8 mouse cellular contexts compared by ENCODE assay signal in genomic region chr7:125561085-125561690, GRCm38 (mm10). TPM values are rescaled to one million over a fixed set of nuclear protein-coding genes. Genes with fewer than 3 reads are reported as not detected.
DNase-seq lines count a peak whose midpoint lies in the region; ATAC-seq and TF ChIP-seq lines count a peak whose summit lies in the region.

No protein-coding gene starts in this region.

- no peaks in the 10 kb centered on the region for H3K27me3 ChIP-seq in forebrain, embryonic 14.5 days (replicated peaks; ENCODE audit: control insufficient read depth, insufficient read depth, low read length)
- H3K27me3 ChIP-seq in forebrain, embryonic 15.5 days = no peaks in the 10 kb centered on the region
- no peaks in the 10 kb centered on the region for H3K27me3 ChIP-seq in G1E (ENCODE audit: insufficient read depth, low read length)
- no peaks in the 10 kb centered on the region for H3K27me3 ChIP-seq in kidney, postnatal 0 days (ENCODE audit: insufficient read depth, low read length)

- no peak overlapping the region for H3K27ac ChIP-seq in forebrain, embryonic 14.5 days (ENCODE audit: low read depth, low read length)
- H3K27ac ChIP-seq in forebrain, embryonic 15.5 days (replicated peaks) = no peak overlapping the region
- no peak overlapping the region for H3K27ac ChIP-seq in kidney, postnatal 0 days

- H3K9ac ChIP-seq in forebrain, embryonic 14.5 days (ENCODE audit: low read length) = no peak overlapping the region
- H3K9ac ChIP-seq in forebrain, embryonic 15.5 days (replicated peaks) = no peak overlapping the region
- H3K9ac ChIP-seq in kidney, postnatal 0 days (ENCODE audit: low read depth, low read length) = no peak overlapping the region

- WGBS in forebrain, embryonic 14.5 days = 67% methylated on average over 9 of the region's 9 CpGs
- WGBS in forebrain, embryonic 15.5 days = 62% methylated on average over 9 of the region's 9 CpGs
- WGBS in kidney, postnatal 0 days = 41% methylated on average over 9 of the region's 9 CpGs

- TF ChIP-seq CTCF in G1E (IDR thresholded peaks at IDR 0.05; ENCODE audit: low read depth, low read length) = no peak
- no peak for TF ChIP-seq CTCF in kidney, postnatal 0 days (IDR thresholded peaks at IDR 0.05; ENCODE audit: low read depth)

- no peak overlapping the region for H3K4me2 ChIP-seq in forebrain, embryonic 14.5 days (ENCODE audit: low read length)
- H3K4me2 ChIP-seq in forebrain, embryonic 15.5 days (replicated peaks) = no peak overlapping the region
- H3K4me2 ChIP-seq in kidney, postnatal 0 days (ENCODE audit: low read length) = no peak overlapping the region

- H3K36me3 ChIP-seq in forebrain, embryonic 14.5 days (ENCODE audit: control insufficient read depth, insufficient read depth, low read length) = no peaks in the 10 kb centered on the region
- H3K36me3 ChIP-seq in forebrain, embryonic 15.5 days = no peaks in the 10 kb centered on the region
- H3K36me3 ChIP-seq in G1E (replicated peaks) = peaks cover 92% of the 10 kb centered on the region
- 0 out of 2 replicates have a peak, but pooled peaks cover 11% of the 10 kb centered on the region for H3K36me3 ChIP-seq in kidney, postnatal 0 days (ENCODE audit: insufficient read depth, low read length)

- no peaks in the 10 kb centered on the region for H3K4me1 ChIP-seq in forebrain, embryonic 14.5 days (ENCODE audit: control insufficient read depth, insufficient read depth, low read length)
- no peaks in the 10 kb centered on the region for H3K4me1 ChIP-seq in forebrain, embryonic 15.5 days
- peaks cover 98% of the 10 kb centered on the region for H3K4me1 ChIP-seq in G1E (ENCODE audit: insufficient read depth, low read depth, low read length)
- peaks cover 11% of the 10 kb centered on the region; the same call in 1 of the 2 replicates for H3K4me1 ChIP-seq in kidney, postnatal 0 days (replicated peaks; ENCODE audit: insufficient read depth, low read length)

- no peaks in the 10 kb centered on the region for H3K9me3 ChIP-seq in forebrain, embryonic 14.5 days (replicated peaks; ENCODE audit: control insufficient read depth, low read length)
- no peaks in the 10 kb centered on the region for H3K9me3 ChIP-seq in forebrain, embryonic 15.5 days
- no peaks in the 10 kb centered on the region for H3K9me3 ChIP-seq in G1E (replicated peaks)
- H3K9me3 ChIP-seq in kidney, postnatal 0 days (replicated peaks; ENCODE audit: low read length) = no peaks in the 10 kb centered on the region

- ATAC-seq in forebrain, embryonic 14.5 days = no peak
- no peak for ATAC-seq in forebrain, embryonic 15.5 days (replicated peaks)
- ATAC-seq in G1E (ENCODE audit: extremely low read depth, insufficient number of reproducible peaks, low FRiP score, poor library complexity, severe bottlenecking) = peak; percentile 76
- peak; percentile 44; the same call in 1 of the 2 replicates for ATAC-seq in kidney, postnatal 0 days (replicated peaks; ENCODE audit: low FRiP score, low read depth)
- ATAC-seq in erythroblast, adult 5-6 weeks (replicated peaks; ENCODE audit: low FRiP score, poor library complexity, severe bottlenecking) = no peak

- peak; percentile 45 for DNase-seq in forebrain, embryonic 14.5 days (ENCODE audit: low spot score)
- DNase-seq in G1E (ENCODE audit: low spot score) = peak; percentile 76
- DNase-seq in gastrocnemius, postnatal 10 days = peak; percentile 82
- DNase-seq in kidney, postnatal 0 days (ENCODE audit: low spot score) = peak; percentile 68
- DNase-seq in lung, postnatal 14 days = peak; percentile 95
- peak; percentile 51 to 58 for DNase-seq in spleen, postnatal 14 days (ENCODE audit: low spot score in 2 of 2)

- no peak overlapping the region for H3K4me3 ChIP-seq in forebrain, embryonic 14.5 days (ENCODE audit: low read depth, low read length)
- H3K4me3 ChIP-seq in forebrain, embryonic 15.5 days = no peak overlapping the region
- H3K4me3 ChIP-seq in G1E (ENCODE audit: low read depth, low read length) = no peak overlapping the region; the same call in 1 of the 2 replicates
- H3K4me3 ChIP-seq in kidney, postnatal 0 days (replicated peaks; ENCODE audit: low read depth, low read length) = no peak overlapping the region

RNA-seq across cellular contexts. Expression of gene Il4ra, which starts 9.3 kb away (rescaled TPM):
- 1.1 and 2.5 TPM in 2 replicates for polyA plus RNA-seq in forebrain, embryonic 14.5 days (2014; fragmentation: Nextera tagmentation; extraction: Ambion mirVana)
- polyA plus RNA-seq in forebrain, embryonic 15.5 days (2015; fragmentation: Nextera tagmentation; extraction: Ambion mirVana) = 2.1 and 2.2 TPM in 2 replicates
- total RNA-seq in G1E (2014; fragmentation: Nextera tagmentation) (21.1 and 23.5 TPM in 2 replicates), G1E (2017) (35.8 and 38.4 TPM in 2 replicates)
- polyA plus RNA-seq in G1E (2012) = 25.9 and 27.8 TPM in 2 replicates
- total RNA-seq in gastrocnemius, postnatal 10 days (2021) = 10 to 100 TPM in 1 of 2 experiments, 1 to 10 TPM in 1; 9.4 to 11.8 TPM
- 9.8 and 10.0 TPM in 2 replicates for polyA plus RNA-seq in kidney, postnatal 0 days (2015; fragmentation: Nextera tagmentation; extraction: Ambion mirVana)
- total RNA-seq in erythroblast, adult 5-6 weeks (2015; ENCODE audit: low replicate concordance) = 1.3 and 6.1 TPM in 2 replicates
- total RNA-seq in erythroblast, adult 5-6 weeks (2017; ENCODE audit: low replicate concordance) = 4.0 and 6.1 TPM in 2 replicates

RNA-seq across cellular contexts. Expression of gene Il21r, which starts 42.0 kb away (rescaled TPM):
- 0.17 and 0.22 TPM in 2 replicates for polyA plus RNA-seq in forebrain, embryonic 14.5 days (2014; fragmentation: Nextera tagmentation; extraction: Ambion mirVana)
- 0.15 and 0.17 TPM in 2 replicates for polyA plus RNA-seq in forebrain, embryonic 15.5 days (2015; fragmentation: Nextera tagmentation; extraction: Ambion mirVana)
- total RNA-seq in G1E (2014; fragmentation: Nextera tagmentation) (not detected in 2 replicates), G1E (2017) (0.16 and 0.23 TPM in 2 replicates)
- 0.11 and 0.14 TPM in 2 replicates for polyA plus RNA-seq in G1E (2012)
- total RNA-seq in gastrocnemius, postnatal 10 days (2021) = under 1 TPM; 0.42 to 0.70 TPM
- 0.18 and 0.22 TPM in 2 replicates for polyA plus RNA-seq in kidney, postnatal 0 days (2015; fragmentation: Nextera tagmentation; extraction: Ambion mirVana)
- 1.3 TPM in 2 replicates for total RNA-seq in erythroblast, adult 5-6 weeks (2015; ENCODE audit: low replicate concordance)
- total RNA-seq in erythroblast, adult 5-6 weeks (2017; ENCODE audit: low replicate concordance) = 0.42 and 0.43 TPM in 2 replicates

Comparison
In these comparisons a context has a peak if more than half of its experiments do, and no peak if none do; other contexts are left out.
1. ATAC-seq: peak in G1E (single experiment) and kidney, postnatal 0 days (single experiment); none in forebrain, embryonic 14.5 days (single experiment), forebrain, embryonic 15.5 days (single experiment) and erythroblast, adult 5-6 weeks (single experiment).
2. DNase-seq: peak in every context shown above with its lines; median percentile 95 in lung, postnatal 14 days; 82 in gastrocnemius, postnatal 10 days; 76 in G1E; 68 in kidney, postnatal 0 days; 54 in spleen, postnatal 14 days; 45 in forebrain, embryonic 14.5 days.